Mouse (Mus musculus) myocyte (in vitro differentiated cells): ENCODE data around the gene Tmco2. TPM values are rescaled to one million over a fixed set of nuclear protein-coding genes. Genes with fewer than 3 reads are reported as not detected.

ENCODE experiments used
- H3K27me3 ChIP-seq: one replicate; pipeline ENCODE4 v1.6.1; 2011; ENCODE audit not compliant: control insufficient read depth, insufficient read depth, insufficient read length
- H3K36me3 ChIP-seq: one replicate; pipeline ENCODE4 v1.6.1; 2011; ENCODE audit not compliant: control insufficient read depth, insufficient read depth
- H3K4me2 ChIP-seq: one replicate; pipeline ENCODE4 v1.6.1; 2011; ENCODE audit warnings: low read depth, control low read depth
- H3K4me3 ChIP-seq: one replicate; pipeline ENCODE4 v1.5.1; 2011; ENCODE audit warnings: mild to moderate bottlenecking, control low read depth, moderate library complexity
- H3K79me2 ChIP-seq: one replicate; pipeline ENCODE4 v1.6.1; 2011; ENCODE audit not compliant: control insufficient read depth, insufficient read depth
- H3ac ChIP-seq: one replicate; pipeline ENCODE4 v1.6.1; 2011; ENCODE audit not compliant: control insufficient read depth, insufficient read length
- CEBPB ChIP-seq: IDR thresholded peaks from 2 replicates; pipeline ENCODE4 v1.6.1; 2011; ENCODE audit warnings: mild to moderate bottlenecking, moderate library complexity; ENCODE audit not compliant: poor library complexity, insufficient read depth, severe bottlenecking
- E2F4 ChIP-seq: IDR thresholded peaks from one replicate; pipeline ENCODE4 v1.6.1; 2011; ENCODE audit warnings: mild to moderate bottlenecking, control low read depth, moderate library complexity; ENCODE audit not compliant: insufficient read depth
- MAX ChIP-seq: IDR thresholded peaks from one replicate; pipeline ENCODE4 v1.6.1; 2011; ENCODE audit warnings: low read depth, mild to moderate bottlenecking, control low read depth
- MYOD1 ChIP-seq, 3 experiments: IDR thresholded peaks; one replicate each; pipeline ENCODE4 v1.6.1; 2011; ENCODE audit warnings: control low read depth in 2 of 3, low read depth in 2 of 3, mild to moderate bottlenecking in 2 of 3, moderate library complexity in 1 of 3; ENCODE audit not compliant: insufficient read length in 2 of 3, control insufficient read depth in 1 of 3
- MYOG ChIP-seq, 3 experiments: IDR thresholded peaks; one replicate each; pipeline ENCODE4 v1.6.1; 2011; ENCODE audit warnings: control low read depth in 2 of 3, low read depth in 2 of 3, mild to moderate bottlenecking in 2 of 3; ENCODE audit not compliant: insufficient read length in 2 of 3, control insufficient read depth in 1 of 3, insufficient read depth in 1 of 3
- POLR2A ChIP-seq: IDR thresholded peaks from one replicate; pipeline ENCODE4 v1.6.1; 2011; ENCODE audit warnings: low read depth, mild to moderate bottlenecking, control low read depth, moderate library complexity; ENCODE audit not compliant: insufficient read length
- POLR2AphosphoS2 ChIP-seq: IDR thresholded peaks from one replicate; pipeline ENCODE4 v1.6.1; 2011; ENCODE audit warnings: low read depth, control low read depth; ENCODE audit not compliant: insufficient read length
- REST ChIP-seq: IDR thresholded peaks from one replicate; pipeline ENCODE4 v1.6.1; 2011; ENCODE audit warnings: mild to moderate bottlenecking, control low read depth, moderate library complexity; ENCODE audit not compliant: insufficient read depth, insufficient read length
- SRF ChIP-seq: IDR thresholded peaks from one replicate; pipeline ENCODE4 v1.6.1; 2011; ENCODE audit warnings: low read depth; ENCODE audit not compliant: control insufficient read depth, insufficient read length
- TCF12 ChIP-seq: IDR thresholded peaks from one replicate; pipeline ENCODE4 v1.6.1; 2011; ENCODE audit warnings: mild to moderate bottlenecking, control low read depth; ENCODE audit not compliant: poor library complexity, insufficient read depth, severe bottlenecking
- TCF3 ChIP-seq: IDR thresholded peaks from one replicate; pipeline ENCODE4 v1.6.1; 2011; ENCODE audit warnings: low read depth, control low read depth; ENCODE audit not compliant: insufficient read length
- USF1 ChIP-seq: IDR thresholded peaks from one replicate; pipeline ENCODE4 v1.6.1; 2011; ENCODE audit warnings: low read depth, mild to moderate bottlenecking, control low read depth, moderate library complexity
- polyA plus RNA-seq: library from polyadenylated mRNA; unstranded; fragments of >200 nt; fragmentation: generic; extraction: Trizol; gene quantifications from one replicate; pipeline ENCODE4 v1.2.1, GENCODE M21; 2012; ENCODE audit warnings: missing spikeins

Tmco2 gene
- polyA plus RNA-seq, 1 experiment = not detected

- TF ChIP-seq CEBPB (0 out of 2 replicates have a peak, but pooled peaks have one; percentile 33), MAX (no peak), TCF3 (no peak), POLR2AphosphoS2 (no peak)
Observed at GRCm38 (mm10) chr4:121088696-121089095, 20.3 kb downstream of the Tmco2 start.

GRCm38 (mm10) chr4:121084506-121084905 lies 24.5 kb downstream of the Tmco2 start:
- Histone ChIP-seq H3K79me2 (no peaks in the 10 kb centered on the region), H3ac (no peak overlapping the region), H3K4me3 (no peak overlapping the region), H3K36me3 (peaks cover 41% of the 10 kb centered on the region), H3K4me2 (no peak overlapping the region), H3K27me3 (no peaks in the 10 kb centered on the region)
- no peak for TF ChIP-seq E2F4
- TF ChIP-seq TCF12 = no peak
- TF ChIP-seq USF1 = no peak
- TF ChIP-seq MYOG (IDR thresholded peaks at IDR 0.05; ENCODE audit: control insufficient read depth in 1 of 3, insufficient read depth in 1 of 3, insufficient read length in 2 of 3, low read depth in 2 of 3) = no peak
- no peak for TF ChIP-seq POLR2A
- TF ChIP-seq SRF = no peak
- TF ChIP-seq POLR2AphosphoS2 = no peak
- no peak for TF ChIP-seq REST
- TF ChIP-seq CEBPB = no peak
- no peak for TF ChIP-seq MAX
- TF ChIP-seq TCF3 = no peak
- no peak for TF ChIP-seq MYOD1 (IDR thresholded peaks at IDR 0.05; ENCODE audit: control insufficient read depth in 1 of 3, insufficient read length in 2 of 3, low read depth in 2 of 3)

More at GRCm38 (mm10) chr4:121088696-121089095, 20.3 kb downstream of the Tmco2 start:
- Histone ChIP-seq H3ac (no peak overlapping the region), H3K79me2 (no peaks in the 10 kb centered on the region), H3K27me3 (no peaks in the 10 kb centered on the region), H3K36me3 (peaks cover 39% of the 10 kb centered on the region), H3K4me3 (no peak overlapping the region), H3K4me2 (no peak overlapping the region)

- H3K36me3 ChIP-seq = peaks cover 32% of the 10 kb centered on the region
- no peaks in the 10 kb centered on the region for H3K79me2 ChIP-seq
- TF ChIP-seq POLR2A = no peak
- no peak for TF ChIP-seq E2F4
- TF ChIP-seq POLR2AphosphoS2 = no peak
- no peak for TF ChIP-seq MAX
- TF ChIP-seq MYOG (IDR thresholded peaks at IDR 0.05; ENCODE audit: control insufficient read depth in 1 of 3, insufficient read depth in 1 of 3, insufficient read length in 2 of 3, low read depth in 2 of 3) = no peak
- no peak for TF ChIP-seq SRF
- no peak for TF ChIP-seq USF1
- no peak for TF ChIP-seq MYOD1 (IDR thresholded peaks at IDR 0.05; ENCODE audit: control insufficient read depth in 1 of 3, insufficient read length in 2 of 3, low read depth in 2 of 3)
- H3K4me3 ChIP-seq = no peak overlapping the region
- H3K27me3 ChIP-seq = no peaks in the 10 kb centered on the region
- no peak overlapping the region for H3ac ChIP-seq
- no peak overlapping the region for H3K4me2 ChIP-seq
Observed at GRCm38 (mm10) chr4:121080395-121080794, 28.6 kb downstream of the Tmco2 start.

DNA sequence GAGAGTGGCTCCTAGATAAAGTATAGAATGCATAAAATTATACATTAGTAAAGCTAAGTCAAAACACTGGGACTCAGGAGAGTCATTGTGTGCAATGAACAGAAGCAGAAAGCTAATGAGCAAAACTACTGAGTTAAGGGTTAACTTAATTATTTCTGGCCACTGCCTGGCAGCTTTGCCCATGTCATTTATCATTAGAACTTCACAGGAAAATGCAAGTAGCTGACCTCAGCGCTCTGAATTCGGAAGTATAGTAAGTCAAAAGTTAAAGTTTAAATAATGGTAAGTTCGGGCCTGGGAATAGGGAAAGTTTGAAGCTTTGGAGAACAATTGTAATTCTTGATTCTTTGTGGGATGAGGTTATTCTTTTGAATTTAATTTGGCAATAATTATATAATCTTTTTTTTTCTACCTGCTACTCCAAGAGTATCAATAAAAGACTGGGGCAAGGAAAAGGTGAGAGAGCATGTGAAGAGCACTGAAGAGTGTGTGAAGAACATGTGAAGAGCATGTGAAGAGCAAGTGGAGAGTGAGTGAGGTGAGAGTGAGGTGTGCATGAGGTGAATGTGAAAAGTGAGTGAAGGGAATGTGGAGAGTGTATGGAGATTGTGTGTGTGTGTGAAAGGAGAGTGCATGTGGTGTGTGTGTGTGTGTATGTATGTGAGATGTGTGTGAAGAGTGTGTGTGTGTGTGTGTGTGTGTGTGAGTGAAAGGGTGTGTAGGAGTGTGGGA lies 30.9 kb downstream of the Tmco2 start:
- H3K79me2 ChIP-seq = no peaks in the 10 kb centered on the region
- H3K4me2 ChIP-seq = no peak overlapping the region
- H3ac ChIP-seq = no peak overlapping the region
- H3K36me3 ChIP-seq = peaks cover 27% of the 10 kb centered on the region
- TF ChIP-seq MAX (no peak), TCF12 (no peak), SRF (no peak), TCF3 (no peak), POLR2A (no peak), CEBPB (no peak), REST (no peak), USF1 (no peak)
- H3K4me3 ChIP-seq = no peak overlapping the region
- no peaks in the 10 kb centered on the region for H3K27me3 ChIP-seq

GRCm38 (mm10) chr4:121074250-121074649 lies 34.8 kb downstream of the Tmco2 start:
- Histone ChIP-seq H3K27me3 (no peaks in the 10 kb centered on the region), H3ac (no peak overlapping the region), H3K36me3 (peaks cover 14% of the 10 kb centered on the region), H3K79me2 (no peaks in the 10 kb centered on the region), H3K4me2 (no peak overlapping the region), H3K4me3 (no peak overlapping the region)
- TF ChIP-seq REST = no peak
- TF ChIP-seq POLR2AphosphoS2 = no peak
- no peak for TF ChIP-seq TCF12
- TF ChIP-seq CEBPB = no peak
- no peak for TF ChIP-seq MYOD1 (IDR thresholded peaks at IDR 0.05; ENCODE audit: control insufficient read depth in 1 of 3, insufficient read length in 2 of 3, low read depth in 2 of 3)
- TF ChIP-seq POLR2A = no peak
- no peak for TF ChIP-seq USF1
- TF ChIP-seq E2F4 = no peak
- TF ChIP-seq MAX = no peak
- TF ChIP-seq SRF = no peak
- TF ChIP-seq MYOG (IDR thresholded peaks at IDR 0.05; ENCODE audit: control insufficient read depth in 1 of 3, insufficient read depth in 1 of 3, insufficient read length in 2 of 3, low read depth in 2 of 3) = no peak
- no peak for TF ChIP-seq TCF3
